Mouse (Mus musculus): ENCODE results near the gene Ndufs2. TPM values are rescaled to one million over a fixed set of nuclear protein-coding genes. Genes with fewer than 3 reads are reported as not detected.

The Ndufs2 gene
- polyA plus RNA-seq, 1 experiment: 86.0 TPM

DNA sequence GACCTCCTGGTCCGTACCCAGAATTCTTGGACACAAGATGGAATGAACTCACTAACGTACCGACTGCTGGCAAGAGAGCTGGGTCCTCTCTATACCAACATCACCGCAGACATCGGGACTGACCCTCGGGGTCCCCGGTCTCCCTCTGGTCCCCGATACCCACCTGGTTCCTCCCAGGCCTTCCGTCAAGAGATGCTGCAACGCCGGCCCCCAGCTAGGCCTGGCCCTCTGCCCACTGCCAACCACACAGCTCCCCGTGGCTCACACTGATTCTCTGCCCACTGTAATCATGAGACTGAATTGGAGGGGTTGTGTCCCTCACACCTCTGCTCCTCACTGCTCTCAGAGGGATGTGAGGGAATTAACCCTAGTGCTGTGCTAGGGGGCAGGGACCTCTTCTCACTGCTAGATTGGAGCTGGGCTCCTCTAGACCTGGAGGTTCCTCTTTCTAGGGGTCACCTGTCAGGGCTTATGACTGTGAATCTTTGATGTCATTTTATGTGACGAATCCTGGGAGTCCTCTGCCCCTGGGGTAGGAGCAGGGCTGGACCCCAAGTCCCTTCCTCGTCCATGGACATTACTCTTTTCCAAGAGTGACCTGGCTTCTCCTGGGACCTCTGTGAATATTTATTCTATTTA is 25.0 kb upstream of the Ndufs2 start:
- peaks cover 12% of the 10 kb centered on the region for H3K4me1 ChIP-seq (ENCODE audit: control insufficient read depth, insufficient read depth, low read length)
- H3K27me3 ChIP-seq (ENCODE audit: control insufficient read depth, insufficient read depth, low read length): no peaks in the 10 kb centered on the region
- peaks cover 2% of the 10 kb centered on the region for H3K36me3 ChIP-seq (ENCODE audit: control insufficient read depth, insufficient read depth, low read length)
- TF ChIP-seq CTCF (IDR thresholded peaks at IDR 0.05; ENCODE audit: control insufficient read depth, insufficient read depth, insufficient replicate concordance, low read depth, low read length) (no peak), POLR2A (IDR thresholded peaks at IDR 0.05; ENCODE audit: control insufficient read depth, low read depth, low read length) (no peak)
- no peak overlapping the region for H3K4me3 ChIP-seq (ENCODE audit: control insufficient read depth, low read depth, low read length)
- no peak overlapping the region for H3K27ac ChIP-seq (ENCODE audit: control insufficient read depth, insufficient read depth, low read depth, low read length)

DNA sequence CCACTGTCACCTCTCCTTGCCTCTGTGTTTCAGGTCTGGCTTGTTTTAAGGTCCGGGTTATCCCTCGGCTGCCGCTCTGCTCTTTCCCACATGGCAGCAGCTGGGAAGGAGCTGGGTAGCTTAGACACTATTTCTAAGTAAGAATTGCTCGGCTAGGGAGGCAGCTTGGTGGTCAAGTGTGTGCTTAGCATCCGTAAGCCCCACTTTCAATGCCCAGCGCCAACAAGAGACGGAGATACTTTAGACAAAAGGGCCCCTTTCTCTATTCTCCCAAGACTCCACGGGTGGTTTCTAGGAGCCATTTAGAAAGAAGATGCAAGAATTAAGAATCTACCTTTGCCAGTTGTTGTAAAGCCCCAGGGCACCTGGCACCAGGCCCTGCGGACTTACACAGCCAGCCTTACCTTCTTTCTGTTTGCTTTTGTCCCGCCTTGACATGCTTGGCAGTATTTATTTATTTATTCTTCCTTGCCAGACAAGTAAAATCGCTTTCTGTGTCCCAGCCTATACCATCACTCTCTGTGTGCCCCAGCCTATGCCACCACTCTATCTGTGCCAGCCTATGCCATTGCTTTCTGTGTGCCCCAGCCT is 24.1 kb upstream of the Ndufs2 start:
- H3K4me1 ChIP-seq (ENCODE audit: control insufficient read depth, insufficient read depth, low read length): peaks cover 12% of the 10 kb centered on the region
- H3K36me3 ChIP-seq (ENCODE audit: control insufficient read depth, insufficient read depth, low read length): peaks cover 2% of the 10 kb centered on the region
- no peak overlapping the region for H3K4me3 ChIP-seq (ENCODE audit: control insufficient read depth, low read depth, low read length)
- no peaks in the 10 kb centered on the region for H3K27me3 ChIP-seq (ENCODE audit: control insufficient read depth, insufficient read depth, low read length)
- H3K27ac ChIP-seq (ENCODE audit: control insufficient read depth, insufficient read depth, low read depth, low read length): no peak overlapping the region
- TF ChIP-seq CTCF (IDR thresholded peaks at IDR 0.05; ENCODE audit: control insufficient read depth, insufficient read depth, insufficient replicate concordance, low read depth, low read length): no peak
- no peak for TF ChIP-seq POLR2A (IDR thresholded peaks at IDR 0.05; ENCODE audit: control insufficient read depth, low read depth, low read length)

DNA sequence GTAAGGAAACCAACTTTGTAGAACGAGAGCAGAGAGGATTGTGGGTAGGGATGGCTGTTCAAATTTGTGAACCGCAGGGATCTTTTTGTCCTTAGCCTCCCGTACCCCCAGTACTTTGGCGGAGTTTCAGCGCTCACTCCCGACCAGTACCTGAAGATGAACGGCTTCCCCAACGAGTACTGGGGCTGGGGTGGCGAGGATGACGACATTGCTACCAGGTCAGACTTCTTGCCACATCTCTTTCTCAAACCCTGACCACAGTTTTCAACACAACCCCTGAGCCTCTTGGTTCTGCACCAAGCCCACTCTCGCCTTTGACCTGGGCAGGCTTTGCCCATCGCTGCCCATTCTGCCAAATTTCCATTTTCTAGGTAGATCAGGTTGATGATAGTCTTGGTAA is 23.0 kb upstream of the Ndufs2 start:
- TF ChIP-seq CTCF (IDR thresholded peaks at IDR 0.05; ENCODE audit: control insufficient read depth, insufficient read depth, insufficient replicate concordance, low read depth, low read length): no peak
- TF ChIP-seq POLR2A (IDR thresholded peaks at IDR 0.05; ENCODE audit: control insufficient read depth, low read depth, low read length): no peak

DNA sequence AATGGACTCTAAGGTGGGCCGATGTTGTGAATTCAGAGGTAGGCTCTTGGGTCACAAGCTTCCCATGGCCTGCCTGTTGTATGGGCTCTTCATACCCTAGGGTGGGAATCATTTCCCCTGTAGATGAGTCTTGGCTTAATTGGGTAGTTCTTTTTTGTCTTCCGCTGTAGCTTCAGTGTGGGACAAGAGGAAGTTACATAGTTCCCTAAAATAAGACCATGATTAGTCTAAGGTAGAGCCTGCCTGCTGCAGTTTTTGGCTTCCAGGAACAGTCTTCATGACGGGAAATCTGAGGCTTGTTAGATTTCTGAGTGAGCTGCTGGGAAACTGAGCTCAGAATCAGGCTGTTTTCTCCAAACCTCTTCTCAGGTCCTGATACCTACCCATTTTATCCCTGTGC is 20.9 kb upstream of the Ndufs2 start:
- H3K4me1 ChIP-seq (ENCODE audit: control insufficient read depth, insufficient read depth, low read length): peaks cover 9% of the 10 kb centered on the region
- no peaks in the 10 kb centered on the region for H3K27me3 ChIP-seq (ENCODE audit: control insufficient read depth, insufficient read depth, low read length)
- no peak for TF ChIP-seq POLR2A (IDR thresholded peaks at IDR 0.05; ENCODE audit: control insufficient read depth, low read depth, low read length)
- no peak overlapping the region for H3K27ac ChIP-seq (ENCODE audit: control insufficient read depth, insufficient read depth, low read depth, low read length)
- H3K36me3 ChIP-seq (ENCODE audit: control insufficient read depth, insufficient read depth, low read length): peaks cover 2% of the 10 kb centered on the region
- no peak overlapping the region for H3K4me3 ChIP-seq (ENCODE audit: control insufficient read depth, low read depth, low read length)

More for the DNA sequence above, 23.0 kb upstream of the Ndufs2 start:
- Histone ChIP-seq H3K4me3 (ENCODE audit: control insufficient read depth, low read depth, low read length) (no peak overlapping the region), H3K27me3 (ENCODE audit: control insufficient read depth, insufficient read depth, low read length) (no peaks in the 10 kb centered on the region), H3K27ac (ENCODE audit: control insufficient read depth, insufficient read depth, low read depth, low read length) (no peak overlapping the region), H3K36me3 (ENCODE audit: control insufficient read depth, insufficient read depth, low read length) (peaks cover 2% of the 10 kb centered on the region), H3K4me1 (ENCODE audit: control insufficient read depth, insufficient read depth, low read length) (peaks cover 9% of the 10 kb centered on the region)

DNA sequence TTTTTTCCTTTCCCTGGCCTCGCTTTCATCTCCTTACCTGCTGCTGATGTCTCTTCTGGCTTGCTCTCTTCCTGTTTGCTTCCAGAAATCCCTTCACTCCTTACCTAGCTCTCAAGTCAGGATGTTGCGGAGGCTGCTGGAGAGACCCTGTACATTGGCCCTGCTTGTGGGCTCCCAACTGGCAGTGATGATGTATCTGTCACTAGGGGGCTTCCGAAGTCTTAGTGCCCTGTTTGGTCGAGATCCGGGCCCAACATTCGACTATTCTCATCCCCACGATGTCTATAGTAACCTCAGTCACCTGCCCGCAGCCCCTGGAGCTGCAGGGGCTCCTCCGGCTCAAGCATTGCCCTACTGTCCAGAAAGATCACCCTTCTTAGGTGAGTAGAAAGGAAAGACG is 20.4 kb upstream of the Ndufs2 start:
- Histone ChIP-seq H3K27ac (ENCODE audit: control insufficient read depth, insufficient read depth, low read depth, low read length) (no peak overlapping the region), H3K4me1 (ENCODE audit: control insufficient read depth, insufficient read depth, low read length) (peaks cover 9% of the 10 kb centered on the region), H3K4me3 (ENCODE audit: control insufficient read depth, low read depth, low read length) (no peak overlapping the region), H3K27me3 (ENCODE audit: control insufficient read depth, insufficient read depth, low read length) (no peaks in the 10 kb centered on the region), H3K36me3 (ENCODE audit: control insufficient read depth, insufficient read depth, low read length) (peaks cover 2% of the 10 kb centered on the region)
- no peak for TF ChIP-seq CTCF (IDR thresholded peaks at IDR 0.05; ENCODE audit: control insufficient read depth, insufficient read depth, insufficient replicate concordance, low read depth, low read length)
- TF ChIP-seq POLR2A (IDR thresholded peaks at IDR 0.05; ENCODE audit: control insufficient read depth, low read depth, low read length): no peak

DNA sequence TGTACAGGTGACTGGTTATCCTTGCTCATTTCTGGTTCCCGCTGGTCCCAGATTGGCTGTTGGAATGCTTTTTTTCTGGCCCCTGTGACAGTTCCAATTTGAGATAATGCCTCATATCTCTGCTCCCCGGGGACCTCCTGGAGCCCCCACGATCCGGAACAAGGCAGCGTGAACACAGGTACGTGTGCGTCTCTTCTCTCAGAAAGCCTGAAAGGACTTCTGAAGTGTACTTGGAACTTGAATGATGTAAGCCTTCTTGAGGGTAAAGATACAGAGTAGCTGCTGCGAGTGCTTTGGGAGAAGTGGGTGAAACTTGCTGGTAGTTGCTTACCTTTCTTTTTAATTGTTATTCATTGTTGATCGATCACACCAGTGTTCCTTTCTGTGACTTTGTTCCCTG is 20.0 kb upstream of the Ndufs2 start:
- H3K27me3 ChIP-seq (ENCODE audit: control insufficient read depth, insufficient read depth, low read length): no peaks in the 10 kb centered on the region
- peak overlapping the region; percentile 94 for H3K4me3 ChIP-seq (ENCODE audit: control insufficient read depth, low read depth, low read length)
- peaks cover 2% of the 10 kb centered on the region for H3K36me3 ChIP-seq (ENCODE audit: control insufficient read depth, insufficient read depth, low read length)
- no peak overlapping the region; the same call in 1 of the 2 replicates for H3K27ac ChIP-seq (ENCODE audit: control insufficient read depth, insufficient read depth, low read depth, low read length)
- TF ChIP-seq CTCF (IDR thresholded peaks at IDR 0.05; ENCODE audit: control insufficient read depth, insufficient read depth, insufficient replicate concordance, low read depth, low read length): no peak
- no peak for TF ChIP-seq POLR2A (IDR thresholded peaks at IDR 0.05; ENCODE audit: control insufficient read depth, low read depth, low read length)
- peaks cover 9% of the 10 kb centered on the region for H3K4me1 ChIP-seq (ENCODE audit: control insufficient read depth, insufficient read depth, low read length)

DNA sequence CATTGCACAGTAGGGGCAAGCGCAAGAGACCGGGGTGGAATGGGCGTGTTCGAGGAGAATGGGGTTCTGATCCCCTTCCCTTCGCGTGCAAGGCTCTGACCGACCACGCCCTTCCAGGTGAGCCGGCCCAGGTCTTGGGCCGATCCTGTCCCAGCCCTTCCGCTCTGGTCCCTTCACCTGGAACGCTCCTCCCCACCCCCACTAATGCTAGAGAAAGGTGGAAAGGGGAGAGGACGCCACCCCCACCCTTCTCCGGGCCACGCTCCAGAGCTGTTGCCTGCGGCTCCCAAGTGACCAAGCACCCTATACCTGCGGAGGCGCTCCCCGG is 19.3 kb upstream of the Ndufs2 start:
- peak overlapping the region; percentile 94 for H3K4me3 ChIP-seq (ENCODE audit: control insufficient read depth, low read depth, low read length)
- TF ChIP-seq CTCF (IDR thresholded peaks at IDR 0.05; ENCODE audit: control insufficient read depth, insufficient read depth, insufficient replicate concordance, low read depth, low read length) (no peak), POLR2A (IDR thresholded peaks at IDR 0.05; ENCODE audit: control insufficient read depth, low read depth, low read length) (no peak)
- H3K27ac ChIP-seq (ENCODE audit: control insufficient read depth, insufficient read depth, low read depth, low read length): peak overlapping the region; percentile 80
- H3K4me1 ChIP-seq (ENCODE audit: control insufficient read depth, insufficient read depth, low read length): peaks cover 9% of the 10 kb centered on the region
- H3K27me3 ChIP-seq (ENCODE audit: control insufficient read depth, insufficient read depth, low read length): no peaks in the 10 kb centered on the region
- peaks cover 2% of the 10 kb centered on the region for H3K36me3 ChIP-seq (ENCODE audit: control insufficient read depth, insufficient read depth, low read length)
